Mouse (Mus musculus) erythroblast, adult 5-6 weeks (primary cell): Measurements from ENCODE around the gene St6galnac5. TPM values are rescaled to one million over a fixed set of nuclear protein-coding genes. Genes with fewer than 3 reads are reported as not detected.

Source experiments
- ATAC-seq: replicated peaks from 2 replicates; pipeline ENCODE4 v1.8.0; 2016; ENCODE audit warnings: moderate number of reproducible peaks, mild to moderate bottlenecking, moderate TSS enrichment, inconsistent platforms; ENCODE audit not compliant: poor library complexity, low FRiP score, severe bottlenecking
- total RNA-seq, 2 experiments: library from RNA; stranded (forward) in 1 of 2; stranded (reverse) in 1 of 2; fragments of 150-400 nt in 1 of 2; fragments of 200-764, 138-1000 nt in 1 of 2; gene quantifications; 2 replicates each; pipeline versions ENCODE4 v1.2.3 to v1.2.4; 2015 to 2017; ENCODE audit warnings: low replicate concordance in 2 of 2

St6galnac5 gene
- total RNA-seq, 2 experiments from 2014 or later: not detected

DNA sequence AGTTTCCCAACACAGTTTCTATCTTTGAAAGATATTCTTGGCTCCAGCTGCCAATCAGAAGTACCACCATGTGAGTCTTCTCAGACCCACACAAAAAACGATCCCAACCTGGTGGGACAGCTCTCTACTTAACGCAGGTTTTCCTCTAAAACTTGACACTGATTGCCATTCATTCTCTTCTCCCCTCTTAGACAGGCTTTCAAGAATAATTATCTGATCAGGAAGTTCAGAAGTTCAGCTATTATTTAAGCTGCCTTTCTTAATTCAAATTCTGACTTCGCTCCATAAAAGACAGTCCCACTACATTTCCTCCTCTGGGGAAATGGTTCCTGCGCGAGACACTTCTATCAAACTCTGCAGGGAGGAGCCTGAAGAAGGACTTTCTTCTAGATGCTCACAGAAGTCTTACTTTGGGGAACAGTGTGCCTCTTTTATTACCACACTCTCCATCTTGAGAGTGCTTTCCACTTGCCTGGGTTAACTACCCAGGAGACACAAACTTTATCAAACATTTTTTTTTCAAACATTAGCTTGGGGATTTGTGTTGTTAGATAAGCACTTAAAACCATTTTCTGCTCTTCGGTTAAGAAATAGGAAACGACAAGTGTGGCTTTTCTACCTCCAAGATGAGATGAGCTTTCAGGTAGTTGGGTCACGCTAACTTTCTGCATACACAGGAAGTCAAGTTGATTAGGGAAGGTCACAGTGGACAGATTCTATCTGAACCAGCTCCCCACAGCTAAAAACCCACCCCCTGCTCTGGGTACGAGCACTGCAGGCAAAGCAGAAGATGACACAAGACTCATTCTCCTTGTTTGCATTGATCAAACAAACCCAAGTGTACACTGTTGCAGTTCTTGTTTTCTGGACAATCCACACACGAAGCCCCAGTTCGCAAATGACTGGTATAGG lies 30.2 kb downstream of the St6galnac5 start:
- no peak for ATAC-seq

DNA sequence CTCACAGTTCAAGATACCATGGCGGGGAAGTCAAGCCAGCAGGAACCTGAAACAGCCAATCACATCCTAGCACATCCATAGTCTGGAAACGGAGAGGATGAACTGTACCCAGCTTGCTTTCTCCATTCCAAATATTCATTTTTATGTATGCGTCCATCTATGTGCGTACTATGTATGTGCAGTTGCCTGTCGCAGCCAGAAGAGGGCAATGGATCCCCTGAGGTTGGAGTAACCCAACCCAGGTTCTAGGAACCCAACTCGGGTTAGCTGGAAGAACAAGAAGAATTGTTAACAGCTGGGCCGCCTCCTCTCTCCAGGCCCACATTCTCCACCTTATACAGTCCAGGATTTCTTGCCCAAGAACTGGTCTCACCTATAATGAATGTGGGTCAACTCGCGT lies 31.1 kb downstream of the St6galnac5 start:
- no peak for ATAC-seq

DNA sequence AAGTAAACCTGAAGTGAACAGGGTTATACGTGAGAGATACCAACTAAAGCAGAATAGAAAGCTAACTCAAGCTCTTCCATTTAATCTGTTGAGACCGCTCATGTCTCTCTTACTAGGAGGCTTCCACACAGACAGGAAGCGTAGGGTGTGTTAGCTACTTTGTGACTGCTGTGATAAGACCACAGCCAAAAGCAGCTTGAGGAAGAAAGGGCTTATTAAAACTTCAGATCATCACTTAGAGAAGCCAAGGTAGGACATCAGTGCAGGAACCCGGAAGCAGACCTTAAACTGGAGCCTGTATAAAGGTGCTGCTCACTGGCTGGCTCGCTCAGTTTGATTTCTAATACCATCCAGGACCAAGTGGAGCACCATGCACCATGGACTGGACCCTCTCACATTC lies 31.7 kb downstream of the St6galnac5 start:
- ATAC-seq: no peak

DNA sequence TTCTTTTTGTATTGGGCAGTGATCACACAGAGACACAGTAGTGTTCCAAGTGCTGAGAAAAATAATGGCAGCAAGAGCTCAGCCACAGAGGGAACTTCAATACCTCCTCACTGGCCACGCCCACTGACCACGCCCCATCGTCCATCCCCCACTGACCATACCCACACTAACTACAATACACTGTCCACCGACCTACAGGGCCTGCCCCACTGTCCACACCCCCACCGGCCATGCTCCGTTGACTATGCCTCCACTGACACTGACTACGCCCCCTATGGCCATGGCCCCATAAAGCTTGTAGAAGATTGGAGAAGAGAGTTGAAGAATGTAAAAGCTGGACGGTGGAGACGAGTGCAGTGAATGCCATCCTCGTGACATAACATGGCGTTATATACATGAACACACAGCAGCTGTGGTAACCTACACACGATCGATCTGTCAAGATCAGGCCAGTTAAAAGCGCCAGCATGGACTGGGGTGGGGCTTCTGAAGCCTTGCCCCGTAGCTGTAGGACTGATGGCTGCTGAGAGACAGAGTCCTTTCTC lies 32.7 kb downstream of the St6galnac5 start:
- ATAC-seq: no peak

DNA sequence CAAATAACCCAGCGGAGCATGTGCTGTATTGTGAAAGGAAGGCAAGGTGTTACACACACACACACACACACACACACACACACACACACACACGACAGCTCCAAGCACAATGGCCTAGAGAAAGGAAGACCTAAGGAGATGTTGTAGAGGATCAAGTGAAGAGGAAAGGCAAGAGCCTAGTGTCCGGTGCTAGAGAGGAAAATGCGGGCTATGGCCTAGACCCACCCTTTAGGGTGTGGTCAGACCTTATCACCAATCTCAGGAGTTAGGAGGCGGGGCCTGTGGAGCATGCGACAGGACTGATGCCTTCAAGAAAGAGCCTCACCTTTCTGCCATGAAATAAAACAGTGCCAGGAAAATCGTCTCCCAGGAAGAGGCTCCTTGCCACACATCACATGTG lies 33.5 kb downstream of the St6galnac5 start:
- ATAC-seq: no peak

DNA sequence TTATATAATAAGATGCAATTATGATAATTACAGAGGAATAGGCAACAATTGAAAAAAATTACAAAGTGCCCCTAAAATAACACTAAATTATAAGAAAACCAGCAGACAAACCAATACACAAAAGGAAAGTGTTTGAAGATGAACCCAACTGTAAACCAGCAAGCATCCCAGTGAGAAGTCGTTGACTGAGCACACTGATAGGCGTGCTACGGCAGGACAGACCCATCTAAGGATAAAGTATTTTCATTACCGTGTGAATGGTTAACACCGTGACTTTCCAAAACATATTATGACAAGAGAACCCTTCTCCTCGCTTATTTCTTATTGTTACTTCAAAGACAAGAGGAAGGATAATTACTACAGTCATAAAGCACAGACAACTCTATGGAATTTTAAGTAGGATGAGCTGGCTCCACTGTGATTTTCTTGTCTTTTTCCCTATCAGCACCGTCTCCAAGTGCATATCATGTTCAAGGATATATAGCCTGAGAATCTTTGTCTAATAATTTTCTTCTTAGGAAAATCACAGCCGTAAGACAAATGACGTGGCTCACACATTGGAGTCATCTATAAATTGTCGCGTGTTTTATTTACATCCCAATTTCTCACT lies 34.9 kb downstream of the St6galnac5 start:
- no peak for ATAC-seq

DNA sequence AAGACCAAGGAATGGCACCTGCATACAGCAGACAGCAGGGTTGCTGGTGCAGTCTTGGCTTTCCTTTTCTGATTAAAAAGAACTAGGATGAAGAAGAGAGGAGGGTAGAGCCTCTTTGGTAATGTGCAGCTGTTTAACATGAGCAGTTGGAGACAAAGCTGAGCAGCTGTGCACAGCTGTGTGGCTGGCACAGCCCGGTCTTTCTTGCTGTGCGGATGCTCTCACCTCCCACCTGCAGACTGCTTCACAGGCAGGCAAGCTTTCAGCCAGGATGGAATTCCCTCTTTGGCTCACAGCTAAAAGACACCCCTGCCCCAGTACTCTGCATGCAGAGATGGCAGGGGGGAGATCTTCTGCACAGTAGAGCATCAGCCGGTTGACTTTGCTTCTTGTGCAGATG lies 37.3 kb downstream of the St6galnac5 start:
- no peak for ATAC-seq

DNA sequence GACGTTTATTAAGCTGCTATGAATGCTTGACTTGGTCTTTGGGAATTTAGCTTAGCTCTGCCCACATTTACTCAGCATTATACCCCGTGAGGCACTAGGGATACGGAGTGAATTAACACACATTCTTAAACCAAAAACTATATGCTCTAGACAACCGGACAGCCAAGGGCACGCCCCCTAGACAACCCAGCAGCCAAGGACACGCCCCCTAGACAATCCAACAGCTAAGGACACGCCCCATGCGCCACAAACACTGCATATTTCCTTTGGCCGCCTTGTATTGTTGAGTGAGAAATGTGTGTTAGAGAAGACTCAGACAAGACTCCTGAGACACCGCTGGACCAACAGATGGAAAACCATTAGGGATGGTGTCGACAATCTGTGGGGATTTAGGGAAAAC lies 39.1 kb downstream of the St6galnac5 start:
- ATAC-seq: no peak

DNA sequence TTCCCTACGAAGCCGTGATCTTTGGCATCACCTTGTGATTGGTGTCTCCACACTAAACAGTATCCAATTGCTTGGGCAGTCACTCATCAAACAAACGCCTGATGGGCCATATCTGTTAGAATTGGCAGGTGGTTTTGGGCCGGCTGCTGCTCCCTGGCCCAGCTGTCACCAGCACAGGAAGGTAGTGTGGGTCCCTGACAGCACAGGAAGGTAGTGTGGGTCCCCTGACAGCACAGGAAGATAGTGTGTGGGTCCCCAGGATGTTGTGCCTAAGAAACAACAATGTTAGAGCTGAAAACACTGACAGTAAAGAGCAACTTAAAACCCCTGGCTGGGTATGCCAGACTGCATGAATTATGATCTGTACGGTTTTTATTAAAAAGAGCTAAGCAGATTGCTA lies 40.4 kb downstream of the St6galnac5 start:
- ATAC-seq: no peak

DNA sequence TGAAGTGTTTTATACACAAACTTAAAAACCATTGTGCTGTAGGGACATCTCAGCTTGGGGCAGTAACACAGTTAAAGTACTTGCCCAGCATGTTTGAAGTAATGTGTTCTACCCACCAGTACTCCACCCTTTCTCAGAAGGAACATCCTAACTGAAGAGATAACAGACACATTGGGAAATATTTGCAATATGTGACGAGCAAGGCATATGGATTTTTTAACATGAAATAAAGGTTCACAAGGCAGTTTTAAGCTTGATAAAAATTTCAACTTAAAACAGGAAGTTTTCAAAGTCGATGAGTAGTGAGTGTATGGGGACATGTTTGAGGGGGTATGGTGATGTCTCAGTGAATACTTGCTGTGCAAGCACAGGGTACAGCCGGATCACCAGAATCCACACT lies 45.7 kb downstream of the St6galnac5 start:
- ATAC-seq: no peak

DNA sequence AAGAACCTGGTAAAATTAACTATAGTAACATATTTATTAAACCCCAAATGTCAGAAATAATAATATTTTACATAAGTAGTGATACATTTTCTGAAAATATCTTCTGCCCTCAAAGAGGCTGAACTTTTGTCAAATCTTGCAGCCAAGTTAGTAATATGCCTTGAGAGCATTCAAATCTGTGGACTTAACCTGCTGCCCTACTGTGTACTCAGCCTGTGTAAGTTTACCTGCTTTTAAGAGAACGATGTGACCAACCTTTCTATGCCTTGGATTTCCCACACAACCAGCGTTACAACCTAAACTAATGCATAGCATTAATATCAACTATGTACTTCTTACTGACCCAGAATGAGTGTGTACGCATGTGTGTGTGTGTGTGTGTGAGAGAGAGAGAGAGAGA lies 48.3 kb downstream of the St6galnac5 start:
- ATAC-seq: no peak

DNA sequence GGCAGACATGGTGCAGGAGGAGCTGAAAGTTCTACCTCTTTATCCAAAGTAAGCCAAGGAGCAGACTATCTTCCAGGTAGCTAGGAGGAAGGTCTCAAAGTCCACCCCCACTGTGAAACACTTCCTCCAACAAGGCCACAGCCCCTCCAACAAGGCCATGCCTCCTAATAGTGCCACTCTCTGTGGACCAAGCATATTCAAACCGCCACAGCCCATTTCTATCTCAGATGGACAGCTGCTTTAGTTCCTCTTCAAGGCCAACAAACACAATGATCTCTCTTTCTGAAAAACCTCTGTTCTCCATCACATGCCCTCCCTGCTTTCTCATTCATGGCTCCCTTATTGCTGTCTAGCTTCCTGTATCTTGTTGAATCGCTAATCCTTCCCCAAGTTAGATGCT lies 49.5 kb downstream of the St6galnac5 start:
- no peak for ATAC-seq

DNA sequence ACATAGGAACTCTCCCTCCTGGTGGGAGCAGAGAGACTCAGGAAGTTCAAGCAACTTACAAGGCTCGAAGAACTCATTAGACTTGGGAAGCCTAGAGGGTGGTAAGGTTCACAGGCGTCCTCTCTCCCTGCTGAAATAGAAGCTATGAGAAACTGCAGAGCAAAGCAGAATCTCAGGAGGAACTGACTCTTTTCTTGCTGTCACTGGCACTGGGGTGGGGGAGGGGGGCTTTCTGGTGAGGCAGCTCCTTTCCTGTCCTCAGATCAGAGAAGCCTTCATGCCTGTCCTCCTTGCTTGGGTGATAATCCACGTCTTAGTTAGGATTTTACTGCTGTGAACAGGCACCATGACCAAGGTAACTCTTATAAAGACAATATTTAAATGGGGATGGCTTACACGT lies 50.0 kb downstream of the St6galnac5 start:
- no peak for ATAC-seq

DNA sequence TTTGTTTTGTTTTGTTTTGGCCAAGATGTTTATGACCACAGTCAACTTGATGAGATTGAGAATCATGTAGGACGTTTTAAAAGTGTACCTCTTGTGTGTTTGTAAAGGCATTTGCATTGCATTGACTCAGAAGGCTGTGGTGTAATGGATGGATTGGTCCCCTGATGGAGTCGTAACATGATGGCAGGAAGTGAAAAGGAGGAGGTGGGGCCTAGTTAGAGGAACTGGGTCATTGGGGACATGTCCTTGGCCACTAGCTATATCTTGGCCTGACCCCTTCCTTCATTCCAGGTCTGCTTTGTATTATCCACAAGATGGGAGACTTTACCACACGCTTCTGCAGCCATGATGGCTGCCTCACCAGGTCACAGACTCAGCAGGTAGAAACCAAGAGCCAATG lies 50.7 kb downstream of the St6galnac5 start:
- ATAC-seq: no peak

DNA sequence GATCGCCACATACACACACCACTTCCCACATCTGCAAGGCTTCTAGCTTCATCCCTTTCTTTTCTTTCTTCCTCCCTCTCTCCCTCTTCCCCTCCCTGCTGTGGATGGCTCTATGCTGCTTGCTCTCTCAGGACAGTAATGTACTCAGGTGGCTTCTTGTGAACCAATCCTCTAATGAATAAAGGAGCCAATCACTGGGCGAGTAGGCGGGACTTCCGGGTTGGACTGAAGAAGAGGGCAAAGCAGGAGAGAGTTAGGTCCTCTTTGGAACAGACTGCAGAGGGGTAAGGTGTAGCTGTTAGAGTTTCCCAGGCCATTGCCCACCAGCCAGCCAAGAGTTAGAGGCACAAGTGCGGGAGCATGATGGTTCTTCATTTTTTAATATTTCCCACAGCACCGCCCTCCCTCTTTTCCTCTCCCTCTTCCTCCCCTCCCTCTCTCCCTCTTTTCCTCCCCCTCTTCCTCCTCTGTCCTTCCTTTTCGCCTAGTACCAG lies 52.2 kb downstream of the St6galnac5 start:
- ATAC-seq: no peak

DNA sequence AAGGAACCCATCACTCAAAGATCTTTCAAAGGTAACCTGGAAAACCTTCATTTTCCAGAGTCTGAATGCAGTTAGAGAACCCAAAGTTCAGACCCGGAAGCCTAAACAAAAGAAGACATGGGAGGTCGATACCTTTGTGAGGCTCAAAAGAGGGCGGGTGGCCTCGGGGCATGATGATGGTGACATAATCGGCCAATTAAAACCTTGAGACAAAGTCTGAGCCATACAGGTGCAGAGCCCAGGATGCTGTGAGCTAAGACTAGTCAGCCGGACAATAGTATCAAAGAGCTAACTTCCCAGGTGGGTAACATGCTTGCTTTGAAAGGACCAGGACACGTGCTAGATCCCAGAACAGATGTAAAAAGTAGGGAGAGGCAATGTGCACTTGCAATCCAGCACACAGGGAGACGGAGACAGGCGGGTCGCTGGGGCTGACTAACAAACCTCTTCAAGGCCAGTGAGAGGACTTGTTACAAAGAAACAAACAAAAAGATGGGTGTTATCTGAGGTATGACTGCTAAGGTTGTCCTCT lies 52.7 kb downstream of the St6galnac5 start:
- ATAC-seq: no peak

DNA sequence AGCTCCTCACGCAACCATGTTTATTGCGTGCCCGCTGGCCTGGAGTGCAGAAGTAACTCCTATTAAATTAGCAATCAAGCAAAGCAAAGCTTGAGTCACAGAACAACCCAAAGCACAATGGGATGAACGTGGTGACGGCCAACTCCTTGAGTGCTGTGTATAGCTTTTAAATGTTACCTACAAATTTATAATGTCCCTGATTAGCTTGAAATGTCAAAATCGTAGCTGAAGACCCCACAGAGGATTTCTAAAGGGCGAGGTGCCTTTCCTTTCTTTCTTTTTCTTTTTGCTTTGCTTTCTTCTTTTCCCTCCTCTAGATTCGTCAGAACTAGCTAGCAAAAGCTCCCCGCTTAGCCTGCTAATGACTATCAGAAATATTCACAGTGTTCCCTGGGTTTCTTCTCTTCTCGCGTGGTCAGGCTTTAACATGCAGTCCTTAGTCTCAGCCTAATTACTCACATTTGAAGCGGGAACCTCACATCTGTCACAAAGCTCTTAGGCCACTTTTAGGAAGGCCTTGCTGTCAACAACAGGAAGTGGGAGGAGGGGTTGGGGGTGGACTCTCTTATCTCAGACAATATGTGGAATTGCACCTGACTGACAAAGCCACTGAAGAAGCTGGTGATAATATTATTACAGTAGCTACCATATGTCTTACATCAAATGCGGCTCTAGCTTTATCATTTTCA lies 53.6 kb downstream of the St6galnac5 start:
- no peak for ATAC-seq

DNA sequence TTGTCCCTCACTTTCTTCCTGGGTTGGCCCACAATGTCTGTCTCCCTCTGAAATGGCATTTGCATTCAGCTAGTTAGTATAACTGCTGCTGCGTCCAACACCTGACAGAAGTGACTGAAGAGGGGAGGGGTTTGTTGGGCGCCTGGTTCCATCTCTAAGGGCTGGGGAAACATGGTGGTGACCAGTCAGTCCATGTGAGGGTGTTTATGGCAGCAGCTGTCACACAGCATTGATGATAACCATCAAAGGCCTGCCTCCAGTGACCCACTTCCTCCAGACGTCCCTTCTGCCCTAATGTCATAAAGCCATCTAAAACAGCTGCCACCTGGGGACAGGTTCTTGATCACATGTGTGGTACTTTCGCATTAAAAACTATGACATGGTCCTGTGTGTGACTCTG lies 55.9 kb downstream of the St6galnac5 start:
- no peak for ATAC-seq

DNA sequence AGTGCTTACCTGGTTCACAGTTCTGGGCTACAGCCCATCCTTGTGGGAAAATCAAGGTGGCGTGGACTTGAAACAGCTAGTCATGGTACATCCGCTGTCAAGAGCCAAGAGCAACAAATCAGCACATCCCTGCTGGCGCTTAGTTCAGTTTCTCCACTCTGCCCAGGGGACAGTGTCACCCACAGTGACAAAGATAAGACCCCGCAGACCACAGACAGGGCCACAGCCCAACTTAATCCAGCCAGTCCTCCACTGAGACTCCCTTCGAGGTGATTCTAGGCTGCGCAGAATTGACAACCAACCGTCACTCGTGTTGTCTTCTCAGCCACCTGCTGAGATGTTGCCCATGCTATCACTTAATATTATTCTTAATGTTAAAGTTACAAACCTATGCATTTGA lies 56.7 kb downstream of the St6galnac5 start:
- no peak for ATAC-seq

DNA sequence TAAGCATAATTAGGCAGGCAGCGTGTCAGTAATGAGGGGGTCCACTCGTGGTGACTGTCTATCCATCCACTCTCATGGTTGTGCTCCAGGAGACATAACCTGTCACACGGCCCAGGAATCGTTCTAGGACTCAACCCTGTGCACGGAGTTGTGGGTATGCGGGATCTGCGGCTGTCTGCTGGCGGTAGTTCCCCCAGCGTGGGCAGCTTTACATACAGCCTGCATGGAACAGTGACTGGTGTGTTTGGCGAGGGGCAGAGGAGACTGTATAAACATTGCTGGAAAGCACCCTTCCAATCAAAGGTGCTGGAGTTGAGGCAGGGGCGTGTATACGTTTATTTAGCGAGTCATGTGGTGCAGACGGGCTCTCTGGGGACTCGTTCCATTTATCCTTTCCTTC lies 58.5 kb downstream of the St6galnac5 start:
- no peak for ATAC-seq
